Mouse (Mus musculus) C2C12 (cell line): ENCODE data around the gene Slc22a14.

Experiments
- CEBPB ChIP-seq: IDR thresholded peaks from one replicate; pipeline ENCODE4 v1.6.1; 2011; ENCODE audit warnings: low read depth, mild to moderate bottlenecking, control low read depth, moderate library complexity
- CTCF ChIP-seq: IDR thresholded peaks from one replicate; pipeline ENCODE4 v1.5.1; 2011; ENCODE audit not compliant: control insufficient read depth, insufficient read depth, insufficient read length
- FOSL1 ChIP-seq: IDR thresholded peaks from one replicate; pipeline ENCODE4 v1.8.0; 2011; ENCODE audit warnings: mild to moderate bottlenecking, low read length; ENCODE audit not compliant: poor library complexity, insufficient read depth, severe bottlenecking
- MAX ChIP-seq: IDR thresholded peaks from one replicate; pipeline ENCODE4 v1.6.1; 2011; ENCODE audit warnings: mild to moderate bottlenecking, control low read depth
- MYOD1 ChIP-seq: IDR thresholded peaks from one replicate; pipeline ENCODE4 v1.6.1; 2011; ENCODE audit warnings: low read depth; ENCODE audit not compliant: control insufficient read depth, insufficient read length
- MYOG ChIP-seq: IDR thresholded peaks from one replicate; pipeline ENCODE4 v1.6.1; 2011; ENCODE audit not compliant: control insufficient read depth, insufficient read length; ENCODE audit errors: extremely low read depth

GRCm38 (mm10) chr9:119238796-119239195 lies 126.6 kb downstream of the Slc22a14 start:
- TF ChIP-seq MYOG (no peak), MYOD1 (no peak), MAX (no peak), CTCF (no peak), FOSL1 (no peak), CEBPB (no peak)
